Mouse (Mus musculus): ENCODE measurements around the gene Chad. TPM values are rescaled to one million over a fixed set of nuclear protein-coding genes. Genes with fewer than 3 reads are reported as not detected.
A peak's percentile ranks its signal among the peaks of the same experiment; 100 is the strongest.

Gene Chad
- polyA plus RNA-seq, 1 experiment = 0.59 TPM

DNA sequence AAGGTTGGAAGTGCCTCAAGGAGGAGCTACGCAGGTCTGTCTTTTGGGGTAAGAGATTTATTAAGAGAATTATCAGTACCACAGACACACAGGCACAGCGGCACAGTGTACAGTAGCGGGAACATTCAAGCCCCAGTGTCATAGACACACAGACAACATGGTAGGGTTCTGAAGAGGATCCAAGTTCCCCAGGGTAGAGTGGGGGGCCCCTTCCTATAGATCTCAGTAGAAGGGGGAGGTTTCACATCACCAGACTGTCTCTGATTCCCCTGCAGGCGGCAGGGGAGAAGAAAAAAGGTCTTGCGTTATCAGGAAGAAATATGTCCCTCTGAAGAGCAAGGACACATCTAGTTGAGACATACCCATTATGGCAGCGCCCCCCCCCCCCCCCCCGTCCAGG lies 25.1 kb upstream of the Chad start:
- TF ChIP-seq POLR2A (IDR thresholded peaks at IDR 0.05; ENCODE audit: control insufficient read depth, extremely low read depth, insufficient read depth, low read length, poor library complexity) = no peak
- no peak for TF ChIP-seq CTCF (IDR thresholded peaks at IDR 0.05; ENCODE audit: borderline replicate concordance, control insufficient read depth, extremely low read depth, insufficient read depth, low read length, poor library complexity)
- Histone ChIP-seq H3K36me3 (ENCODE audit: control insufficient read depth, insufficient read depth, low read length) (no peaks in the 10 kb centered on the region), H3K27ac (ENCODE audit: control insufficient read depth, insufficient read depth, low read length) (no peak overlapping the region), H3K4me1 (replicated peaks; ENCODE audit: control insufficient read depth, insufficient read depth, low read length) (no peaks in the 10 kb centered on the region), H3K4me3 (ENCODE audit: control insufficient read depth, insufficient read depth, low read length) (no peak overlapping the region), H3K27me3 (ENCODE audit: control insufficient read depth, insufficient read depth, low read length) (no peaks in the 10 kb centered on the region)
- no peak for DNase-seq
- WGBS = 92% methylated on average over 7 of the region's 7 CpGs

DNA sequence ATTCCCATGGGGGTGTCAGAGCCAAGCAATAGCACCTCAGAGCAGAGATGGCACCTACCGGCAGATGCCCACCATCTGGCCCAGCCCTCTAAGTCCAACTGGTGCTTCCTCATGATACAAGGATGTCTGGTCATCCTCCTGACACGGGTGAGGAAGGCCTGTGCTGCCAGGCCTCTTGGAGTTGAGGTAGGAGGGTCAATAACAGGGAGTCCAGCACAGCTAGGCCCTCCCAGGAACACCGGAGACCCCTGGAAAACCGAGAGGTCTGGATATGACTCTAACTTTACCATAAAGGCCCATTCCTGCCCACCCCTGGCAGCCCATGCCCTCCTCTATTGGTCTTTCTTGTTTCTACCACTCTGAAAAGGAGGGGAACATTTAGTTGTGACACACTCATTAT lies 22.4 kb upstream of the Chad start:
- Histone ChIP-seq H3K4me1 (replicated peaks; ENCODE audit: control insufficient read depth, insufficient read depth, low read length) (no peaks in the 10 kb centered on the region), H3K27me3 (ENCODE audit: control insufficient read depth, insufficient read depth, low read length) (no peaks in the 10 kb centered on the region), H3K4me3 (ENCODE audit: control insufficient read depth, insufficient read depth, low read length) (no peak overlapping the region), H3K27ac (ENCODE audit: control insufficient read depth, insufficient read depth, low read length) (no peak overlapping the region), H3K36me3 (ENCODE audit: control insufficient read depth, insufficient read depth, low read length) (no peaks in the 10 kb centered on the region)
- no peak for TF ChIP-seq POLR2A (IDR thresholded peaks at IDR 0.05; ENCODE audit: control insufficient read depth, extremely low read depth, insufficient read depth, low read length, poor library complexity)
- TF ChIP-seq CTCF (IDR thresholded peaks at IDR 0.05; ENCODE audit: borderline replicate concordance, control insufficient read depth, extremely low read depth, insufficient read depth, low read length, poor library complexity) = no peak
- 94% methylated on average over 4 of the region's 4 CpGs for WGBS
- no peak for DNase-seq

DNA sequence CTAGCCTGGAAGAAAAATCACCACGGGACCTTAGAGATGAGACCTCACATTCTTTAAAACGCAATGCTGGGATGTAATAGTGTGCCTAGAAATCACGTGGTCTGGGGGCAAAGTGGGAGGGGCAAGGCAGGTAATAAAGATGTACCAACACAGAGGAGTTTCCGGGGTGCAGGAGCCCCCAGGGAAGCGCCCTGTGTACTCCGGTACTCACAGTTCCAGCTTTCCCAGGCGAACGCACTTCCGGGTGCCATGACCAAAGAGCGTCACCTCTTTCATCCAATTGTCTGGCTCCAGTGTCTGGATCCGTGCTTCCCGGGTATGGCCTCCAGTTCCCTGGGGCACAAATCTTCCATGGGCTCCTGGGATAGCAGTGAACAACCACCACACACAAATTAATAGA lies 21.5 kb upstream of the Chad start:
- no peak overlapping the region for H3K27ac ChIP-seq (ENCODE audit: control insufficient read depth, insufficient read depth, low read length)
- H3K36me3 ChIP-seq (ENCODE audit: control insufficient read depth, insufficient read depth, low read length) = no peaks in the 10 kb centered on the region
- 95% methylated on average over 12 of the region's 12 CpGs for WGBS
- peaks cover 4% of the 10 kb centered on the region for H3K4me1 ChIP-seq (replicated peaks; ENCODE audit: control insufficient read depth, insufficient read depth, low read length)
- TF ChIP-seq POLR2A (IDR thresholded peaks at IDR 0.05; ENCODE audit: control insufficient read depth, extremely low read depth, insufficient read depth, low read length, poor library complexity) = no peak
- no peak for DNase-seq
- no peaks in the 10 kb centered on the region for H3K27me3 ChIP-seq (ENCODE audit: control insufficient read depth, insufficient read depth, low read length)
- no peak overlapping the region for H3K4me3 ChIP-seq (ENCODE audit: control insufficient read depth, insufficient read depth, low read length)

DNA sequence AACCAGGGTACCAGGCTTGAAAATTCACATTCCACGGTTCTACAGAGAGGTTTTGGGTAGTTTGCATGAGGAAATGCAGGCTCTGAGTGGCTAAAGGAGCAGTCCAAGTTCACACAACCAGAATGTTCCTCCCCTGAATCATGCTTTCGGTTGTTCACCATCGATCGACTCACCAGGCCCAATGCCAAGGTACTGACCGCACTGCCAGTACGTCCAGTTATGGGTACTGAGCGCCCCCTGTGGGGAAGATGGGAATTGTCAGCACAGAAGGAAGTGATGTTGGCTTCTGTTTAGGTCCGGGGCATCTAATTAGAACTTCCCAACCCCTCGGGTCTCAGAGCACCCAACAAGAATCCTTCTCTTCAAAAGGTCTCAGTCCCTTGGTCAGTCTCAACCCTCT lies 20.9 kb upstream of the Chad start:
- TF ChIP-seq POLR2A (IDR thresholded peaks at IDR 0.05; ENCODE audit: control insufficient read depth, extremely low read depth, insufficient read depth, low read length, poor library complexity) (no peak), CTCF (IDR thresholded peaks at IDR 0.05; ENCODE audit: borderline replicate concordance, control insufficient read depth, extremely low read depth, insufficient read depth, low read length, poor library complexity) (0 out of 2 replicates have a peak, but pooled peaks have one; percentile 51)
- H3K4me1 ChIP-seq (replicated peaks; ENCODE audit: control insufficient read depth, insufficient read depth, low read length) = peaks cover 8% of the 10 kb centered on the region
- no peak overlapping the region for H3K4me3 ChIP-seq (ENCODE audit: control insufficient read depth, insufficient read depth, low read length)
- no peak overlapping the region for H3K27ac ChIP-seq (ENCODE audit: control insufficient read depth, insufficient read depth, low read length)
- DNase-seq = peak; percentile 47
- no peaks in the 10 kb centered on the region for H3K36me3 ChIP-seq (ENCODE audit: control insufficient read depth, insufficient read depth, low read length)
- 41% methylated on average over 9 of the region's 9 CpGs for WGBS
- H3K27me3 ChIP-seq (ENCODE audit: control insufficient read depth, insufficient read depth, low read length) = no peaks in the 10 kb centered on the region

DNA sequence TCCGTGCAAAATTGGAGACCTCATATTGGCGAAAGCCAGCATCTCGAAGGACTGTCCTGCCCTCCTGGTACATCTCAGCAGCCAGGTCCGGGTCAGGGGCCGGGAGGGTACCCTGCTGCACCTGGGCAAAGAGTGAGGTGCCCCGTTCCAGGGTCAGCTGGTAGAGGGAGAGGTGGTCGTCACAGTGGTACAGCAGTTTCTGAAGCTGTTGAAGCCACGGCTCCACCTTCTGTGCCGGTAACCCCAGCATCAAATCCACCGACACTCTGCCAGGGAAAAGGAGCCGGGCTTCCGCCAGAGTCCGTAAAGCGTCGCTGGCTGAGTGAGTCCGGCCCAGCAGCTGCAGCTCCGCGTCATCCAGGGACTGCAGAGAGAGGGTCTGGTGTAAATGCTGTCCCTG lies 20.4 kb upstream of the Chad start:
- TF ChIP-seq POLR2A (IDR thresholded peaks at IDR 0.05; ENCODE audit: control insufficient read depth, extremely low read depth, insufficient read depth, low read length, poor library complexity) (no peak), CTCF (IDR thresholded peaks at IDR 0.05; ENCODE audit: borderline replicate concordance, control insufficient read depth, extremely low read depth, insufficient read depth, low read length, poor library complexity) (no peak)
- peaks cover 9% of the 10 kb centered on the region for H3K4me1 ChIP-seq (replicated peaks; ENCODE audit: control insufficient read depth, insufficient read depth, low read length)
- H3K27ac ChIP-seq (ENCODE audit: control insufficient read depth, insufficient read depth, low read length) = no peak overlapping the region
- H3K4me3 ChIP-seq (ENCODE audit: control insufficient read depth, insufficient read depth, low read length) = no peak overlapping the region
- no peaks in the 10 kb centered on the region for H3K36me3 ChIP-seq (ENCODE audit: control insufficient read depth, insufficient read depth, low read length)
- no peak for DNase-seq
- H3K27me3 ChIP-seq (ENCODE audit: control insufficient read depth, insufficient read depth, low read length) = no peaks in the 10 kb centered on the region
- WGBS = 93% methylated on average over 18 of the region's 18 CpGs

DNA sequence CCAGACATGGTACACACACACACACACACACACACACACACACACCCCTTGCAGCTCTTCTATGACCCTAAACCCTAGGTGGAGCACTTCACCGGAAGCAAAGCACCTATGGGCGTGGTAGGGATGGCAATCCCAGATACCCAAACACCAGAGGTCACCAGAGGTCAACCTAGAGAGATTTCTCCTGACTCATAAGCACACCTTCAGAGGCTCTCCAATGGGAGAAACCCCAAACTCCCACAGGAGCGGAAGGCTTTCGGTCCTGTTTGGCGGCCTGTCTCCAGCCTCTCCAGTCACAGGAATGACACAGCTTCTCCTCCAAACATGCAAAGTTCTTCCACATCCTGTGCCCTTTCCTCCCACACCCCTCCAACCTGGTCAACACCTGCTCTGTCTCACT lies 18.5 kb upstream of the Chad start:
- Histone ChIP-seq H3K27me3 (ENCODE audit: control insufficient read depth, insufficient read depth, low read length) (no peaks in the 10 kb centered on the region), H3K36me3 (ENCODE audit: control insufficient read depth, insufficient read depth, low read length) (no peaks in the 10 kb centered on the region), H3K4me1 (replicated peaks; ENCODE audit: control insufficient read depth, insufficient read depth, low read length) (peaks cover 17% of the 10 kb centered on the region), H3K4me3 (ENCODE audit: control insufficient read depth, insufficient read depth, low read length) (no peak overlapping the region), H3K27ac (ENCODE audit: control insufficient read depth, insufficient read depth, low read length) (no peak overlapping the region)
- no peak for TF ChIP-seq CTCF (IDR thresholded peaks at IDR 0.05; ENCODE audit: borderline replicate concordance, control insufficient read depth, extremely low read depth, insufficient read depth, low read length, poor library complexity)
- no peak for TF ChIP-seq POLR2A (IDR thresholded peaks at IDR 0.05; ENCODE audit: control insufficient read depth, extremely low read depth, insufficient read depth, low read length, poor library complexity)
- no peak for DNase-seq
- WGBS = 96% methylated on average over 5 of the region's 5 CpGs

DNA sequence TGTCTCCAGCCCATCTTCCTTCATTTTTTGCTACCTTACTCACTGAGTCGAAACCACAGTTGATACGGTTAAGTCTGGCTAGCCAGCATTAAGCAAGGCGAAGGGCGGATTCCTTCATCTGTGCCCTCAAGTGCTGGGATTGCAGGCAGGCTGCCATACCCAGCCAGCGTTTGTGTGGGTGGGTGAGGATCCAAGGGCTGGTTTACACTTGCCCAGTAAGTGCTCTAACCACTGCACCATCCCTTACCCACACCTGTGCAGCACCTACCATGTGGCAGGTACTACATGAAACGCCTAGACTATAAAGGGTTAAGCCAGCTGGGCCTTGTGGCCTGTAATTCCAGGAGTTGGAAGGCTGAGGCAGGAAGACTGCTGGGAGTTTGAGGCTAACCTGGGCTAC lies 17.6 kb upstream of the Chad start:
- Histone ChIP-seq H3K36me3 (ENCODE audit: control insufficient read depth, insufficient read depth, low read length) (no peaks in the 10 kb centered on the region), H3K27me3 (ENCODE audit: control insufficient read depth, insufficient read depth, low read length) (no peaks in the 10 kb centered on the region), H3K4me1 (replicated peaks; ENCODE audit: control insufficient read depth, insufficient read depth, low read length) (peaks cover 17% of the 10 kb centered on the region), H3K27ac (ENCODE audit: control insufficient read depth, insufficient read depth, low read length) (no peak overlapping the region), H3K4me3 (ENCODE audit: control insufficient read depth, insufficient read depth, low read length) (no peak overlapping the region)
- TF ChIP-seq POLR2A (IDR thresholded peaks at IDR 0.05; ENCODE audit: control insufficient read depth, extremely low read depth, insufficient read depth, low read length, poor library complexity) (no peak), CTCF (IDR thresholded peaks at IDR 0.05; ENCODE audit: borderline replicate concordance, control insufficient read depth, extremely low read depth, insufficient read depth, low read length, poor library complexity) (no peak)
- no peak for DNase-seq
- 93% methylated on average over 6 of the region's 6 CpGs for WGBS

All from thymus, adult 2 months (tissue).